Comparison of ENCODE assay signal across 11 mouse cellular contexts in genomic region chr15:83527747-83528146, GRCm38 (mm10). TPM values are rescaled to one million over a fixed set of nuclear protein-coding genes. Genes with fewer than 3 reads are reported as not detected.
A peak's percentile ranks its signal among the peaks of the same experiment; 100 is the strongest.
DNase-seq lines count a peak whose midpoint lies in the region; ATAC-seq and TF ChIP-seq lines count a peak whose summit lies in the region.
"Had no signal": no experiment of that assay in that cellular context is flagged by ENCODE, and none has a peak within 500 bp of the region (broad histone marks: within the 10 kb centered on the region; RNA-seq: fewer than 3 reads in every experiment).

No protein-coding gene starts in this region.

- ATAC-seq in kidney, embryonic 14.5 days (ENCODE audit: low FRiP score, low TSS enrichment): no peak
- ATAC-seq in neural tube, embryonic 13.5 days (ENCODE audit: low read depth): no peak
- no peak for ATAC-seq in stomach, postnatal 0 days (ENCODE audit: low FRiP score, low TSS enrichment)

- H3K27me3 ChIP-seq in heart, embryonic 10.5 days (ENCODE audit: insufficient read depth, poor library complexity, severe bottlenecking): peaks cover 19% of the 10 kb centered on the region
- H3K27me3 ChIP-seq in kidney, embryonic 14.5 days (ENCODE audit: control insufficient read depth, insufficient read depth, low read length): peaks cover 27% of the 10 kb centered on the region
- peaks cover 56% of the 10 kb centered on the region for H3K27me3 ChIP-seq in neural tube, embryonic 13.5 days
- H3K27me3 ChIP-seq in stomach, postnatal 0 days (ENCODE audit: control insufficient read depth, insufficient read depth, low read length): no peaks in the 10 kb centered on the region

- no peaks in the 10 kb centered on the region for H3K9me3 ChIP-seq in heart, embryonic 10.5 days
- no peaks in the 10 kb centered on the region for H3K9me3 ChIP-seq in kidney, embryonic 14.5 days (ENCODE audit: control insufficient read depth, low read length)
- no peaks in the 10 kb centered on the region for H3K9me3 ChIP-seq in neural tube, embryonic 13.5 days
- H3K9me3 ChIP-seq in stomach, postnatal 0 days (ENCODE audit: control insufficient read depth, low read length): no peaks in the 10 kb centered on the region

- peaks cover 18% of the 10 kb centered on the region for H3K36me3 ChIP-seq in heart, embryonic 10.5 days
- H3K36me3 ChIP-seq in kidney, embryonic 14.5 days (ENCODE audit: control insufficient read depth, insufficient read depth, low read length): no peaks in the 10 kb centered on the region
- no peaks in the 10 kb centered on the region for H3K36me3 ChIP-seq in neural tube, embryonic 13.5 days
- no peaks in the 10 kb centered on the region for H3K36me3 ChIP-seq in stomach, postnatal 0 days (ENCODE audit: control insufficient read depth, insufficient read depth, low read length)

- H3K4me3 ChIP-seq in heart, embryonic 10.5 days: peak overlapping the region; percentile 77
- no peak overlapping the region for H3K4me3 ChIP-seq in kidney, embryonic 14.5 days (ENCODE audit: low read length)
- H3K4me3 ChIP-seq in neural tube, embryonic 13.5 days: no peak overlapping the region
- 0 out of 2 replicates have a peak overlapping the region, but pooled peaks have one; percentile 49 for H3K4me3 ChIP-seq in stomach, postnatal 0 days (ENCODE audit: low read depth, low read length)
- H3K4me3 ChIP-seq in layer of hippocampus, adult 2 months: no peak overlapping the region

- no peak overlapping the region for H3K9ac ChIP-seq in kidney, embryonic 14.5 days (ENCODE audit: low read depth, low read length)
- H3K9ac ChIP-seq in neural tube, embryonic 13.5 days: no peak overlapping the region
- no peak overlapping the region for H3K9ac ChIP-seq in stomach, postnatal 0 days (ENCODE audit: low read length)

- TF ChIP-seq EP300 in stomach, postnatal 0 days (optimal IDR thresholded peaks at IDR 0.05): no peak

- TF ChIP-seq CTCF in stomach, postnatal 0 days (IDR thresholded peaks at IDR 0.05; ENCODE audit: low read depth): no peak
- no peak for TF ChIP-seq CTCF in layer of hippocampus, adult 2 months (conservative IDR thresholded peaks at IDR 0.05)

- peak overlapping the region; percentile 88 for H3K27ac ChIP-seq in heart, embryonic 10.5 days
- H3K27ac ChIP-seq in kidney, embryonic 14.5 days (ENCODE audit: low read depth, low read length): no peak overlapping the region
- H3K27ac ChIP-seq in neural tube, embryonic 13.5 days (replicated peaks): no peak overlapping the region
- no peak overlapping the region for H3K27ac ChIP-seq in stomach, postnatal 0 days (replicated peaks)
- H3K27ac ChIP-seq in layer of hippocampus, adult 2 months: no peak overlapping the region

- WGBS in heart, embryonic 10.5 days: 63% methylated on average over 2 of the region's 2 CpGs
- WGBS in kidney, embryonic 14.5 days: 67% methylated on average over 2 of the region's 2 CpGs
- 67% methylated on average over 2 of the region's 2 CpGs for WGBS in neural tube, embryonic 13.5 days
- WGBS in stomach, postnatal 0 days: 74% methylated on average over 2 of the region's 2 CpGs

- H3K4me2 ChIP-seq in kidney, embryonic 14.5 days (replicated peaks; ENCODE audit: low read depth, low read length): peak overlapping the region; percentile 84
- 0 out of 2 replicates have a peak overlapping the region, but pooled peaks have one; percentile 89 for H3K4me2 ChIP-seq in neural tube, embryonic 13.5 days
- H3K4me2 ChIP-seq in stomach, postnatal 0 days (replicated peaks; ENCODE audit: low read depth): peak overlapping the region; percentile 90

- no peak for DNase-seq in heart, embryonic 10.5 days (ENCODE audit: low spot score)
- DNase-seq in heart, adult 11 months: no peak
- no peak for DNase-seq in kidney, adult 9 months
- DNase-seq in neural tube, embryonic 10.5 days (ENCODE audit: extremely low spot score, low spot score): no peak
- DNase-seq in stomach, postnatal 0 days (ENCODE audit: low spot score): no peak
- no peak for DNase-seq in layer of hippocampus, adult 2 months (ENCODE audit: low spot score in 2 of 2)
- DNase-seq: adrenal gland, adult 2 months; gastrocnemius, postnatal 10 days had no signal

- peaks cover 82% of the 10 kb centered on the region for H3K4me1 ChIP-seq in heart, embryonic 10.5 days
- peaks cover 27% of the 10 kb centered on the region for H3K4me1 ChIP-seq in kidney, embryonic 14.5 days (ENCODE audit: control insufficient read depth, insufficient read depth, low read length)
- peaks cover 25% of the 10 kb centered on the region for H3K4me1 ChIP-seq in neural tube, embryonic 13.5 days (replicated peaks)
- no peaks in the 10 kb centered on the region; the same call in 1 of the 2 replicates for H3K4me1 ChIP-seq in stomach, postnatal 0 days (replicated peaks; ENCODE audit: control insufficient read depth, insufficient read depth)

RNA-seq across cellular contexts. Expression of gene Bik, which starts 1.1 kb away (rescaled TPM):
- 17.4 and 29.8 TPM in 2 replicates for polyA plus RNA-seq in heart, embryonic 10.5 days (2016; fragmentation: Nextera tagmentation; extraction: Ambion mirVana)
- polyA plus RNA-seq in kidney, embryonic 14.5 days (2014; fragmentation: Nextera tagmentation; extraction: Ambion mirVana): 12.3 and 12.6 TPM in 2 replicates
- 1.2 and 1.5 TPM in 2 replicates for polyA plus RNA-seq in neural tube, embryonic 13.5 days (2015; fragmentation: Nextera tagmentation; extraction: Ambion mirVana)
- polyA plus RNA-seq in stomach, postnatal 0 days (2015; fragmentation: Nextera tagmentation; extraction: Ambion mirVana): 4.2 and 5.2 TPM in 2 replicates
- total RNA-seq in layer of hippocampus, adult 2 months (2021): not detected
- total RNA-seq: left cerebral cortex, adult 18-20 months had no signal

RNA-seq across cellular contexts. Expression of gene Ttll1, which starts 17.1 kb away (rescaled TPM):
- polyA plus RNA-seq in heart, embryonic 10.5 days (2016; fragmentation: Nextera tagmentation; extraction: Ambion mirVana): 23.9 and 24.6 TPM in 2 replicates
- 14.8 and 19.8 TPM in 2 replicates for polyA plus RNA-seq in kidney, embryonic 14.5 days (2014; fragmentation: Nextera tagmentation; extraction: Ambion mirVana)
- polyA plus RNA-seq in neural tube, embryonic 13.5 days (2015; fragmentation: Nextera tagmentation; extraction: Ambion mirVana): 107 and 108 TPM in 2 replicates
- 10.2 and 11.4 TPM in 2 replicates for polyA plus RNA-seq in stomach, postnatal 0 days (2015; fragmentation: Nextera tagmentation; extraction: Ambion mirVana)
- 10 to 100 TPM; 34.5 to 36.6 TPM for total RNA-seq in layer of hippocampus, adult 2 months (2021)

RNA-seq across cellular contexts. Expression of gene Tspo, which starts 35.6 kb away (rescaled TPM):
- 97.0 and 141 TPM in 2 replicates for polyA plus RNA-seq in heart, embryonic 10.5 days (2016; fragmentation: Nextera tagmentation; extraction: Ambion mirVana)
- polyA plus RNA-seq in kidney, embryonic 14.5 days (2014; fragmentation: Nextera tagmentation; extraction: Ambion mirVana): 57.8 and 60.7 TPM in 2 replicates
- 13.1 and 13.4 TPM in 2 replicates for polyA plus RNA-seq in neural tube, embryonic 13.5 days (2015; fragmentation: Nextera tagmentation; extraction: Ambion mirVana)
- polyA plus RNA-seq in stomach, postnatal 0 days (2015; fragmentation: Nextera tagmentation; extraction: Ambion mirVana): 277 and 284 TPM in 2 replicates
- 1 to 10 TPM; 5.4 to 6.1 TPM for total RNA-seq in layer of hippocampus, adult 2 months (2021)

RNA-seq across cellular contexts. Expression of gene Mcat, which starts 35.8 kb away (rescaled TPM):
- 37.7 and 40.0 TPM in 2 replicates for polyA plus RNA-seq in heart, embryonic 10.5 days (2016; fragmentation: Nextera tagmentation; extraction: Ambion mirVana)
- polyA plus RNA-seq in kidney, embryonic 14.5 days (2014; fragmentation: Nextera tagmentation; extraction: Ambion mirVana): 29.3 and 43.7 TPM in 2 replicates
- polyA plus RNA-seq in neural tube, embryonic 13.5 days (2015; fragmentation: Nextera tagmentation; extraction: Ambion mirVana): 33.4 and 36.3 TPM in 2 replicates
- 24.9 and 25.5 TPM in 2 replicates for polyA plus RNA-seq in stomach, postnatal 0 days (2015; fragmentation: Nextera tagmentation; extraction: Ambion mirVana)
- total RNA-seq in layer of hippocampus, adult 2 months (2021): 10 to 100 TPM; 24.2 to 28.7 TPM

Comparison
In these comparisons a context has a peak if more than half of its experiments do, and no peak if none do; other contexts are left out.
1. H3K4me3 ChIP-seq: peak in heart, embryonic 10.5 days (single experiment) and stomach, postnatal 0 days (single experiment); none in kidney, embryonic 14.5 days (single experiment), neural tube, embryonic 13.5 days (single experiment) and layer of hippocampus, adult 2 months (single experiment).
2. Peak in every context shown above with its lines, with median percentiles within 50 percentile points of each other: H3K4me2 ChIP-seq.